Mouse (Mus musculus) liver, embryonic 13.5 days (tissue): ENCODE data around the gene Wwtr1. TPM values are rescaled to one million over a fixed set of nuclear protein-coding genes. Genes with fewer than 3 reads are reported as not detected.

ENCODE experiments used
- ATAC-seq: fragments of 200-750 bp; cut with Nextera tagmentation; 2 replicates; pipeline ENCODE4 v1.8.0; 2017; ENCODE audit warnings: low read depth, mild to moderate bottlenecking, moderate number of reproducible peaks, moderate library complexity
- DNase-seq: peaks from one replicate; pipeline ENCODE4 v3.0.0; 2022
- H3K27ac ChIP-seq: fragments of 300-500 bp; sonication (generic); 2 replicates; pipeline ENCODE4 v1.5.1; 2015; ENCODE audit warnings: moderate library complexity, mild to moderate bottlenecking, inconsistent platforms
- H3K27me3 ChIP-seq: fragments of 300-500 bp; sonication (generic); 2 replicates; pipeline ENCODE4 v1.6.1; 2015; ENCODE audit warnings: mild to moderate bottlenecking, inconsistent platforms
- H3K36me3 ChIP-seq: fragments of 300-500 bp; sonication (generic); 2 replicates; pipeline ENCODE4 v1.6.1; 2015; ENCODE audit warnings: mild to moderate bottlenecking, inconsistent platforms
- H3K4me1 ChIP-seq: fragments of 300-500 bp; sonication (generic); replicated peaks from 2 replicates; pipeline ENCODE4 v1.6.1; 2015; ENCODE audit warnings: inconsistent platforms
- H3K4me2 ChIP-seq: fragments of 300-500 bp; sonication (generic); 2 replicates; pipeline ENCODE4 v1.6.1; 2015; ENCODE audit warnings: inconsistent platforms, mild to moderate bottlenecking, moderate library complexity
- H3K4me3 ChIP-seq: fragments of 300-500 bp; sonication (generic); replicated peaks from 2 replicates; pipeline ENCODE4 v1.5.1; 2015; ENCODE audit warnings: mild to moderate bottlenecking, inconsistent platforms
- H3K9ac ChIP-seq: fragments of 300-500 bp; sonication (generic); 2 replicates; pipeline ENCODE4 v1.6.1; 2015; ENCODE audit warnings: mild to moderate bottlenecking, inconsistent platforms
- H3K9me3 ChIP-seq: fragments of 300-500 bp; sonication (generic); replicated peaks from 2 replicates; pipeline ENCODE4 v1.6.1; 2016; ENCODE audit warnings: inconsistent platforms
- WGBS: fragments of 180-500 bp; shearing (Covaris S2); methylation state at CpG from one replicate; pipeline ENCODE4 v1.1.7; 2015; ENCODE audit not compliant: insufficient replicate concordance; 5-methylcytosine and 5-hydroxymethylcytosine counted together
- polyA plus RNA-seq: library from polyadenylated mRNA; unstranded; fragments of >200 nt; fragmentation: Nextera tagmentation; extraction: Ambion mirVana; gene quantifications from 2 replicates; pipeline ENCODE4 v1.2.1, GENCODE M21; 2015

Gene Wwtr1
- polyA plus RNA-seq, 1 experiment from 2014 or later: 1.5 TPM

GRCm38 (mm10) chr3:57480640-57481039 lies 95.1 kb downstream of the Wwtr1 start:
- Histone ChIP-seq H3K9me3 (no peaks in the 10 kb centered on the region), H3K4me1 (no peaks in the 10 kb centered on the region), H3K9ac (no peak overlapping the region), H3K4me2 (no peak overlapping the region), H3K36me3 (no peaks in the 10 kb centered on the region), H3K27me3 (no peaks in the 10 kb centered on the region), H3K4me3 (no peak overlapping the region), H3K27ac (no peak overlapping the region)
- DNase-seq (no peak), ATAC-seq (no peak)
- WGBS: 44% methylated on average over 4 of the region's 4 CpGs

DNA sequence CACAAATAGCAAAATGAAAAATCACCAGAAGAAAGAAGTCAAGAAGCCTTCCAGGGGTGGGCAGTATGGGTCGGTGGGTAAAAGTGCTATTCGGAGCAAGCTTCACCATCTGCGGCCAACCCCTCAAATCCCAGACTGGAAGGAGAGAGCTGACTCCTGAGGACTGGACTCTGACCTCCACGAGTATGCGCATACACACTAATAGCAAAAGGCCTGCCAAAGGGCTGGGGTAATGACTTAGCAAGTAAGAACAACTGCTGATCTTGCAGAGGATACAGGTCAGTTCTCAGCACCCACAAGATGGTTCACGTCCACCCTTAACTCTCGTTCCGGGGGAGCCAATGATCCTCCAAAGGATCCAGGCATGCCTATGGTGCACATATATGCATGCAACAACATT lies 101.3 kb downstream of the Wwtr1 start:
- DNase-seq: no peak
- no peaks in the 10 kb centered on the region for H3K27me3 ChIP-seq
- no peak overlapping the region for H3K4me3 ChIP-seq
- H3K4me2 ChIP-seq: no peak overlapping the region
- no peaks in the 10 kb centered on the region for H3K36me3 ChIP-seq
- H3K27ac ChIP-seq: no peak overlapping the region
- 72% methylated on average over 8 of the region's 8 CpGs for WGBS
- peaks cover 8% of the 10 kb centered on the region; the same call in 1 of the 2 replicates for H3K4me1 ChIP-seq
- H3K9me3 ChIP-seq: no peaks in the 10 kb centered on the region
- no peak overlapping the region for H3K9ac ChIP-seq
- ATAC-seq: no peak

DNA sequence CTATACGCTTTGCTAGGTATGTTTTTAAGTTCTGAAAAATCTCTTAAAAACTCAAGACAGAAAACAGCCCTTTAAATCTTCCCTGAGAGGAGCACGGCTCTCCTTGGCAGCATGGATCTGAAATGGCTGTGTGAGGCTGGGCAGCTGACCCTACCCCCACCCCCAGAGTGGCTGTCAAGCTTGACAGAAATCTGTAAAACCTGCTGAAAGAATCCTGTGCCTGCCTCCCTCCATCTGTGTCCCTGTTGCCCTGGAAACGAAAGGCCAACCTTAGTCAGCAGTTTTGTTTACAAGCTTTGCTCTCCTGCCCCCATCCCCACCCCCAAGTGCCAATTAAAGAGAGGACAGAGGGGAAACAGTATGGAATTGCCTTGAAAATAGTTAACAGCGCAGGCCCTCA lies 103.3 kb downstream of the Wwtr1 start:
- ATAC-seq (no peak), DNase-seq (no peak)
- Histone ChIP-seq H3K9me3 (no peaks in the 10 kb centered on the region), H3K27ac (no peak overlapping the region), H3K36me3 (no peaks in the 10 kb centered on the region), H3K4me1 (peaks cover 8% of the 10 kb centered on the region; the same call in 1 of the 2 replicates), H3K4me2 (no peak overlapping the region), H3K9ac (no peak overlapping the region), H3K27me3 (no peaks in the 10 kb centered on the region), H3K4me3 (no peak overlapping the region)
- 53% methylated on average over 4 of the region's 4 CpGs for WGBS

- no peak overlapping the region for H3K27ac ChIP-seq
- H3K4me3 ChIP-seq: no peak overlapping the region
- ATAC-seq (no peak), DNase-seq (no peak)
- peaks cover 8% of the 10 kb centered on the region; the same call in 1 of the 2 replicates for H3K4me1 ChIP-seq
- no peaks in the 10 kb centered on the region for H3K27me3 ChIP-seq
- 32% methylated on average over 15 of the region's 15 CpGs for WGBS
- H3K9me3 ChIP-seq: no peaks in the 10 kb centered on the region
- H3K36me3 ChIP-seq: no peaks in the 10 kb centered on the region
- H3K4me2 ChIP-seq: peak overlapping the region; percentile 12
- H3K9ac ChIP-seq: no peak overlapping the region
Observed at GRCm38 (mm10) chr3:57470981-57471601, 104.6 kb downstream of the Wwtr1 start.

DNA sequence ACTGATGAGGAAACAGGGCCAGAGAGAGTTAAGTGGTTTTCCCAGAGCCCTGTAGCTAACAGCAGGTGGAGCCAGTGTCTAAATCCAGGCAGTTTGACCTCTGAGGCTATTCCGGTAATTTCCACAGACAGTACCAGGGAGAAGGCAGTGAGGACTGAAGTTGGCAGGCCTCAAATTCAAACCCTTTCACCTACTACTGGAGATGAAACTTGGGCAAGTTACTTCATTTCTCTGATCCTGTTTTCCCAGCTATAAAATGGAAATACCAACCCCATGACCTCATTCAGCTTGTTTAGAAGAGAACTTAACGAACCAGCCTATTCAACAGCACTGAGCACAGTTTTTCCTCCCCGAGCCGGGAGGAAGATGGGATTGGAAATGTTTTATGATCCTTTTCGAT lies 105.4 kb downstream of the Wwtr1 start:
- Histone ChIP-seq H3K4me1 (peaks cover 8% of the 10 kb centered on the region; the same call in 1 of the 2 replicates), H3K27me3 (no peaks in the 10 kb centered on the region), H3K9ac (no peak overlapping the region), H3K4me2 (no peak overlapping the region), H3K9me3 (no peaks in the 10 kb centered on the region), H3K4me3 (no peak overlapping the region), H3K36me3 (no peaks in the 10 kb centered on the region), H3K27ac (no peak overlapping the region)
- ATAC-seq (no peak), DNase-seq (no peak)
- 41% methylated on average over 5 of the region's 5 CpGs for WGBS

DNA sequence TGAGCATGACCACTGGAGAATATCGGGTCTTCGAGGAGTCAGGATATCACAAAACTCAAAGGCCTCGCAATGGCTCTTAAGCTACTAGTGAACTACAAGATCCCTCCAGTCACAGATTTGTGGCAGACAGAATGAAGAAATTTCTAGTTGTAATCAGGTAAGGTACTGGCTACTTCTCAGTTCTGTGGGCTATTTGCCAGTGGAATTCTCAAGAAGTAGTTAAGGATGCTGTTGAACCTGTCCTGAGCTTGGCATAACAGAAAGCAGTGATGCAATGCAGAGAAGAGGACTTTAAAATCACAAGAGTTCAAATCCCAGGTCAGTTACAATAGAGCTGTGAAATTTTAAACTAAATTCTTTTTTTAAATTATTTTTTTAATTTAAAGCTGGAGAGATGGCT lies 106.4 kb downstream of the Wwtr1 start:
- H3K4me2 ChIP-seq: no peak overlapping the region
- no peak for ATAC-seq
- H3K27me3 ChIP-seq: no peaks in the 10 kb centered on the region
- DNase-seq: no peak
- 83% methylated on average over 3 of the region's 3 CpGs for WGBS
- H3K9ac ChIP-seq: no peak overlapping the region
- no peaks in the 10 kb centered on the region for H3K36me3 ChIP-seq
- no peaks in the 10 kb centered on the region for H3K9me3 ChIP-seq
- H3K4me3 ChIP-seq: no peak overlapping the region
- H3K27ac ChIP-seq: no peak overlapping the region
- H3K4me1 ChIP-seq: peaks cover 8% of the 10 kb centered on the region; the same call in 1 of the 2 replicates

DNA sequence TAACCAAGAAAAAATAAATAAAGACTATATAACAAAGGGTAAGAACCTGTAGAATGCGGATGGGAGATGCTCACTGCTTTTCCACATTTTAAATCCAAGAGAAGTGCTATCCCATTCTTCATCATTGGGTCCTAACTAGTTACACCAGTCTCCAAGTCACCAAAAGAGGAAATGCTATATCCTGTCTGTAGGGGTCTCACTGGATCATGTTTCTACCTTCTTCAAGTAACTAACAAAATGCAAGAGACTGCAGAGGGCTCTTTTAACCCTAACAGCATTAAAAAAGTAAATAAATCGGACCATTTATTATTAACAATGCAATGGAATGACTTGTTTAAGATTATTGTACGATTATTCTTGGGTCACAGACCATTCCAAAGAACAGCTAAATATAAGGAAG lies 109.4 kb downstream of the Wwtr1 start:
- H3K4me2 ChIP-seq: no peak overlapping the region
- H3K9ac ChIP-seq: no peak overlapping the region
- no peaks in the 10 kb centered on the region for H3K36me3 ChIP-seq
- WGBS: 34% methylated on average over 3 of the region's 3 CpGs
- H3K27ac ChIP-seq: no peak overlapping the region
- ATAC-seq (no peak), DNase-seq (no peak)
- no peaks in the 10 kb centered on the region for H3K27me3 ChIP-seq
- H3K9me3 ChIP-seq: no peaks in the 10 kb centered on the region
- no peak overlapping the region for H3K4me3 ChIP-seq
- H3K4me1 ChIP-seq: no peaks in the 10 kb centered on the region; the same call in 1 of the 2 replicates

DNA sequence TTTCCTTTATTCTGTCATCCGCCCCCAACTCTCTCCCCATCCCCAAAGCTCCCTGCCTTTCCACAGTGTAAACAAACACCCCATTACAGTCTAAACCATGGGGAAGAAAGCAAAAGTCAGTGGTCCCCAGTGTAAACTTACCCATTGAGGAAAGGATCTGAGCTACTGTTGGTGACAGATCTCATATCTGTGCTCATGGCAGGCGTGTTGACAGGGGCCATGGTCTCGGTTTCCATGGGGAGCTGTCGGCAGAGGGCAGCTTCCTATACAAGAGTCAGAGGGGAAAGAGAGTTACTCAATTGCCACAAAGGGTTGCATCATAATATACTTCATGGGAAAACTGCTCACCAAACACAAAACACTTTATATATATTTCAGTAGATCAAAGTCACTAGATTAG lies 112.4 kb downstream of the Wwtr1 start:
- no peaks in the 10 kb centered on the region for H3K4me1 ChIP-seq
- ATAC-seq (no peak), DNase-seq (no peak)
- no peak overlapping the region for H3K4me3 ChIP-seq
- 59% methylated on average over 4 of the region's 4 CpGs for WGBS
- no peak overlapping the region for H3K9ac ChIP-seq
- no peaks in the 10 kb centered on the region for H3K36me3 ChIP-seq
- H3K4me2 ChIP-seq: no peak overlapping the region
- H3K27me3 ChIP-seq: no peaks in the 10 kb centered on the region
- no peaks in the 10 kb centered on the region for H3K9me3 ChIP-seq
- no peak overlapping the region for H3K27ac ChIP-seq

GRCm38 (mm10) chr3:57458652-57459051 lies 117.1 kb downstream of the Wwtr1 start:
- H3K36me3 ChIP-seq: no peaks in the 10 kb centered on the region
- WGBS: 73% methylated on average over 11 of the region's 11 CpGs
- no peaks in the 10 kb centered on the region for H3K9me3 ChIP-seq
- no peaks in the 10 kb centered on the region for H3K4me1 ChIP-seq
- H3K27ac ChIP-seq: no peak overlapping the region
- H3K4me2 ChIP-seq: no peak overlapping the region
- no peak overlapping the region for H3K4me3 ChIP-seq
- ATAC-seq (no peak), DNase-seq (no peak)
- no peak overlapping the region for H3K9ac ChIP-seq
- H3K27me3 ChIP-seq: no peaks in the 10 kb centered on the region

- 25% methylated on average over 5 of the region's 5 CpGs for whole genome bisulfite sequencing
Observed at GRCm38 (mm10) chr3:57448445-57448844, 127.3 kb downstream of the Wwtr1 start.

GRCm38 (mm10) chr3:57447889-57448288 lies 127.8 kb downstream of the Wwtr1 start:
- Histone ChIP-seq H3K4me1 (no peaks in the 10 kb centered on the region), H3K36me3 (no peaks in the 10 kb centered on the region), H3K9ac (no peak overlapping the region), H3K4me2 (no peak overlapping the region), H3K27ac (no peak overlapping the region), H3K9me3 (no peaks in the 10 kb centered on the region), H3K27me3 (no peaks in the 10 kb centered on the region), H3K4me3 (no peak overlapping the region)
- WGBS: 31% methylated on average over 1 of the region's 1 CpGs
- no peak for ATAC-seq
- no peak for DNase-seq

More at GRCm38 (mm10) chr3:57448445-57448844, 127.3 kb downstream of the Wwtr1 start:
- Histone ChIP-seq H3K27me3 (no peaks in the 10 kb centered on the region), H3K4me1 (no peaks in the 10 kb centered on the region), H3K36me3 (no peaks in the 10 kb centered on the region), H3K9me3 (no peaks in the 10 kb centered on the region), H3K9ac (no peak overlapping the region), H3K27ac (no peak overlapping the region), H3K4me2 (no peak overlapping the region), H3K4me3 (no peak overlapping the region)
- ATAC-seq (no peak), DNase-seq (peak; percentile 12)

DNA sequence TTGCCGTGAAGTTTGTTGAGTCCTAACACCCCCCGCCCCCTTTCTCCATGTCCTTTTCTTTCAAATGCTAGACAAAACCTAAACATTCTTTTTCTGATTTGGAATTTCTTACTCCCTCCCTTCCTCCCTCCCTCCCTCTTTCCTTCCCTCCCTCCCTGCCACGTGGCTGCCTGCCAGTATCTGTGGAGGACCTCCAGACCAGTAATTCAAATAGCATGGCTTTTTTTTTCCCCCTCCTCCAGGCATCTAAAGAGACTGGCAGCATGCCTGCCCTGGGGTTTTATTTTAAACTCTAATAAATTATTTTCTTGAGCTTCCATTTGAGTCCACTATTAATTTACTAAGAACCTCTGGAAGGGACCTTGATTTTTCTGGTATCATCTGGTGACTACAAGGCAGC lies 130.0 kb downstream of the Wwtr1 start:
- H3K4me3 ChIP-seq: no peak overlapping the region
- H3K27me3 ChIP-seq: no peaks in the 10 kb centered on the region
- H3K27ac ChIP-seq: no peak overlapping the region
- no peaks in the 10 kb centered on the region for H3K9me3 ChIP-seq
- ATAC-seq: no peak
- 52% methylated on average over 3 of the region's 3 CpGs for WGBS
- no peaks in the 10 kb centered on the region for H3K4me1 ChIP-seq
- no peaks in the 10 kb centered on the region for H3K36me3 ChIP-seq
- DNase-seq: no peak
- H3K9ac ChIP-seq: no peak overlapping the region
- no peak overlapping the region for H3K4me2 ChIP-seq
